8 mouse cellular contexts compared by ENCODE assay signal in genomic region chr8:72644601-72645000, GRCm38 (mm10). TPM values are rescaled to one million over a fixed set of nuclear protein-coding genes. Genes with fewer than 3 reads are reported as not detected.
DNase-seq lines count a peak whose midpoint lies in the region; ATAC-seq lines count a peak whose summit lies in the region.

No protein-coding gene starts in this region.

- peak; percentile 11 for DNase-seq in CD4-positive, CD25-positive, alpha-beta regulatory T cell, adult 2 months (ENCODE audit: low read depth, low spot score)
- DNase-seq in layer of hippocampus, adult 11-12 months (ENCODE audit: low spot score), result peak; percentile 70
- DNase-seq in layer of hippocampus, adult 9-10 months (ENCODE audit: low spot score), result no peak
- peak; percentile 62 to 74 for DNase-seq in frontal cortex, postnatal 36 days (ENCODE audit: low spot score in 2 of 2)
- peak; percentile 74 for DNase-seq in right cerebral cortex, postnatal 14 days
- no peak for DNase-seq in spleen, postnatal 10 days (ENCODE audit: low spot score in 2 of 2)
- DNase-seq in MN1 (ENCODE audit: low spot score), result no peak

- ATAC-seq in CD4-positive, CD25-positive, alpha-beta regulatory T cell, adult 4 months, result no peak

RNA-seq across cellular contexts. Expression of gene Nwd1, which starts 1.9 kb away (rescaled TPM):
- under 1 TPM in 1 of 2 experiments, not detected in 1; 0.14 TPM for polyA plus RNA-seq in CD4-positive, CD25-positive, alpha-beta regulatory T cell, adult 4 months (2017; shearing (Covaris generic))

Comparison
In these comparisons a context has a peak if more than half of its experiments do, and no peak if none do; other contexts are left out.
1. DNase-seq: peak in CD4-positive, CD25-positive, alpha-beta regulatory T cell, adult 2 months (single experiment), layer of hippocampus, adult 11-12 months (single experiment), frontal cortex, postnatal 36 days (2 of 2) and right cerebral cortex, postnatal 14 days (single experiment); none in layer of hippocampus, adult 9-10 months (single experiment), spleen, postnatal 10 days (0 of 2) and MN1 (single experiment).